ENCODE assay signal across 15 mouse cellular contexts in genomic region chr12:84205659-84206185, GRCm38 (mm10). TPM values are rescaled to one million over a fixed set of nuclear protein-coding genes. Genes with fewer than 3 reads are reported as not detected.
A peak's percentile ranks its signal among the peaks of the same experiment; 100 is the strongest.
DNase-seq lines count a peak whose midpoint lies in the region; ATAC-seq and TF ChIP-seq lines count a peak whose summit lies in the region.
"Had no signal": no experiment of that assay in that cellular context is flagged by ENCODE, and none has a peak within 500 bp of the region (broad histone marks: within the 10 kb centered on the region; RNA-seq: fewer than 3 reads in every experiment).

No protein-coding gene starts in this region.

- TF ChIP-seq RAD21 in MEL (IDR thresholded peaks at IDR 0.05; ENCODE audit: low read depth, low read length), result no peak

- H3K27me3 ChIP-seq in heart, postnatal 0 days (ENCODE audit: control insufficient read depth, insufficient read depth, low read length), result no peaks in the 10 kb centered on the region
- no peaks in the 10 kb centered on the region for H3K27me3 ChIP-seq in MEL (ENCODE audit: control insufficient read depth in 1 of 2, insufficient read depth in 2 of 2, low read length in 2 of 2)
- no peaks in the 10 kb centered on the region for H3K27me3 ChIP-seq in small intestine, adult 2 months (ENCODE audit: control insufficient read depth, insufficient read depth, low read length)
- no peaks in the 10 kb centered on the region for H3K27me3 ChIP-seq in midbrain, embryonic 15.5 days (replicated peaks)
- H3K27me3 ChIP-seq: limb, embryonic 13.5 days had no signal

- H3K36me3 ChIP-seq in heart, postnatal 0 days (replicated peaks; ENCODE audit: control insufficient read depth, insufficient read depth, low read length), result no peaks in the 10 kb centered on the region; the same call in 1 of the 2 replicates
- H3K36me3 ChIP-seq in MEL (ENCODE audit: control insufficient read depth in 1 of 2, insufficient read depth in 2 of 2, low read length in 2 of 2), result peaks cover 0 to 51% of the 10 kb centered on the region in 2 experiments; a peak in 2 of 4 replicates
- H3K36me3 ChIP-seq in small intestine, adult 2 months (ENCODE audit: control insufficient read depth, insufficient read depth, low read length), result peaks cover 3% of the 10 kb centered on the region; the same call in 1 of the 2 replicates
- no peaks in the 10 kb centered on the region for H3K36me3 ChIP-seq in midbrain, embryonic 15.5 days (replicated peaks)
- H3K36me3 ChIP-seq: limb, embryonic 13.5 days; neural tube, embryonic 15.5 days had no signal

- H3K4me1 ChIP-seq in heart, postnatal 0 days (ENCODE audit: control insufficient read depth, insufficient read depth), result peaks cover 59% of the 10 kb centered on the region
- H3K4me1 ChIP-seq in MEL (ENCODE audit: control insufficient read depth in 1 of 2, insufficient read depth in 2 of 2, low read length in 2 of 2), result peaks cover 36 to 53% of the 10 kb centered on the region in 2 experiments
- H3K4me1 ChIP-seq in small intestine, adult 2 months (ENCODE audit: control insufficient read depth, insufficient read depth, insufficient read length, low read length), result peaks cover 64% of the 10 kb centered on the region
- no peaks in the 10 kb centered on the region for H3K4me1 ChIP-seq in midbrain, embryonic 15.5 days

- TF ChIP-seq CTCF in heart, postnatal 0 days (IDR thresholded peaks at IDR 0.05; ENCODE audit: low read depth), result no peak
- no peak for TF ChIP-seq CTCF in MEL (IDR thresholded peaks at IDR 0.05 in 2 of 3, conservative IDR thresholded peaks at IDR 0.05 in 1 of 3; ENCODE audit: control insufficient read depth in 1 of 3, insufficient read depth in 1 of 3, low read depth in 2 of 3, low read length in 3 of 3, poor library complexity in 1 of 3, severe bottlenecking in 1 of 3)
- no peak for TF ChIP-seq CTCF in small intestine, adult 2 months (IDR thresholded peaks at IDR 0.05; ENCODE audit: extremely low read depth, insufficient read length, insufficient replicate concordance, low read depth, low read length)

- TF ChIP-seq EP300 in heart, postnatal 0 days (IDR thresholded peaks at IDR 0.05; ENCODE audit: low read depth), result no peak
- TF ChIP-seq EP300 in MEL (IDR thresholded peaks at IDR 0.05; ENCODE audit: low read depth in 1 of 2, low read length in 2 of 2), result no peak

- TF ChIP-seq POLR2A in MEL (IDR thresholded peaks at IDR 0.05; ENCODE audit: control insufficient read depth in 1 of 2, insufficient read depth in 1 of 2, low read depth in 1 of 2, low read length in 2 of 2, poor library complexity in 1 of 2), result no peak
- TF ChIP-seq POLR2A in small intestine, adult 2 months (IDR thresholded peaks at IDR 0.05; ENCODE audit: low read depth, low read length), result no peak

- no peak overlapping the region for H3K4me3 ChIP-seq in heart, postnatal 0 days (ENCODE audit: low read depth, low read length)
- no peak overlapping the region; a peak in 1 of 4 replicates for H3K4me3 ChIP-seq in MEL (ENCODE audit: control insufficient read depth in 1 of 2, insufficient read depth in 1 of 2, low read depth in 2 of 2, low read length in 2 of 2)
- no peak overlapping the region for H3K4me3 ChIP-seq in small intestine, adult 2 months (ENCODE audit: low read depth, low read length)
- H3K4me3 ChIP-seq in midbrain, embryonic 15.5 days, result no peak overlapping the region
- H3K4me3 ChIP-seq: embryonic facial prominence, embryonic 10.5 days; left cerebral cortex, adult 2 months; limb, embryonic 13.5 days; neural tube, embryonic 15.5 days had no signal

- no peak overlapping the region for H3K4me2 ChIP-seq in heart, postnatal 0 days (ENCODE audit: low read depth, low read length)
- H3K4me2 ChIP-seq in midbrain, embryonic 15.5 days, result no peak overlapping the region
- H3K4me2 ChIP-seq: limb, embryonic 13.5 days; neural tube, embryonic 15.5 days had no signal

- DNase-seq in heart, postnatal 0 days (ENCODE audit: low spot score), result peak; percentile 0
- DNase-seq in heart, postnatal 36 days, result no peak
- DNase-seq in MEL (ENCODE audit: low read depth, low spot score), result peak; percentile 52
- peak; percentile 35 for DNase-seq in induced T-regulatory cell, adult 2 months (ENCODE audit: low read depth)
- no peak for DNase-seq in embryo, embryonic 10 days (ENCODE audit: low spot score)
- DNase-seq: adrenal gland, postnatal 25 days; gastrocnemius, postnatal 14 days had no signal

- no peak overlapping the region for H3K27ac ChIP-seq in heart, postnatal 0 days (ENCODE audit: low read depth)
- H3K27ac ChIP-seq in MEL (ENCODE audit: control insufficient read depth, low read depth, low read length), result peak overlapping the region; percentile 12
- peak overlapping the region; percentile 46; the same call in 1 of the 2 replicates for H3K27ac ChIP-seq in small intestine, adult 2 months (ENCODE audit: insufficient read depth, low read depth, low read length)
- no peak overlapping the region for H3K27ac ChIP-seq in midbrain, embryonic 15.5 days
- H3K27ac ChIP-seq: left cerebral cortex, adult 2 months; limb, embryonic 13.5 days; neural tube, embryonic 15.5 days had no signal

- 81% methylated on average over 10 of the region's 10 CpGs for WGBS in heart, postnatal 0 days
- WGBS in small intestine, adult 2 months, result 56% methylated on average over 10 of the region's 10 CpGs
- WGBS in midbrain, embryonic 15.5 days, result 93% methylated on average over 10 of the region's 10 CpGs

- no peaks in the 10 kb centered on the region for H3K9me3 ChIP-seq in heart, postnatal 0 days (replicated peaks; ENCODE audit: control insufficient read depth, low read length)
- H3K9me3 ChIP-seq in MEL (replicated peaks; ENCODE audit: insufficient read depth, low read length), result no peaks in the 10 kb centered on the region
- no peaks in the 10 kb centered on the region for H3K9me3 ChIP-seq in midbrain, embryonic 15.5 days
- H3K9me3 ChIP-seq: embryonic facial prominence, embryonic 10.5 days; limb, embryonic 13.5 days; neural tube, embryonic 15.5 days had no signal

- intact Hi-C loops in heart, postnatal 36 days (cut with DNase I), result no loop called here

- H3K9ac ChIP-seq in heart, postnatal 0 days (replicated peaks; ENCODE audit: low read depth, low read length), result no peak overlapping the region
- H3K9ac ChIP-seq in MEL (ENCODE audit: control insufficient read depth, low read depth, low read length, poor library complexity, severe bottlenecking), result peak overlapping the region; percentile 16
- H3K9ac ChIP-seq in midbrain, embryonic 15.5 days, result no peak overlapping the region
- H3K9ac ChIP-seq: neural tube, embryonic 15.5 days had no signal

- ATAC-seq in heart, postnatal 0 days (ENCODE audit: insufficient read depth, low read depth), result no peak
- ATAC-seq in midbrain, embryonic 15.5 days (replicated peaks), result no peak
- ATAC-seq: lung, postnatal 0 days had no signal

- peaks cover 47% of the 10 kb centered on the region for H3K79me2 ChIP-seq in MEL (ENCODE audit: control insufficient read depth, insufficient read depth, low read length, poor library complexity)

TF ChIP-seq in MEL, 35 proteins besides CTCF, POLR2A, EP300 and RAD21:
- no peak for TF ChIP-seq CHD2 (IDR thresholded peaks at IDR 0.05; ENCODE audit: low read length)
- TF ChIP-seq HCFC1 (IDR thresholded peaks at IDR 0.05; ENCODE audit: low read depth, low read length), result no peak
- no peak for TF ChIP-seq MAZ (IDR thresholded peaks at IDR 0.05; ENCODE audit: low read depth, low read length)
- TF ChIP-seq MYC (IDR thresholded peaks at IDR 0.05; ENCODE audit: low read depth, low read length), result no peak
- TF ChIP-seq MXI1 (IDR thresholded peaks at IDR 0.05; ENCODE audit: low read depth, low read length), result no peak
- TF ChIP-seq KAT2A (conservative IDR thresholded peaks at IDR 0.05; ENCODE audit: low read depth, low read length), result no peak
- no peak for TF ChIP-seq MAFK (IDR thresholded peaks at IDR 0.05; ENCODE audit: borderline replicate concordance, low read depth, low read length)
- no peak for TF ChIP-seq TAL1 (IDR thresholded peaks at IDR 0.05; ENCODE audit: low read length)
- no peak for TF ChIP-seq ELF1 (IDR thresholded peaks at IDR 0.05; ENCODE audit: low read depth, low read length)
- no peak for TF ChIP-seq MAX (IDR thresholded peaks at IDR 0.05; ENCODE audit: low read length)
- no peak for TF ChIP-seq NRF1 (IDR thresholded peaks at IDR 0.05; ENCODE audit: insufficient read depth, low read depth, low read length, poor library complexity, severe bottlenecking)
- TF ChIP-seq POLR2AphosphoS5 (IDR thresholded peaks at IDR 0.05; ENCODE audit: borderline replicate concordance, low read depth, low read length), result no peak
- TF ChIP-seq MEF2A (IDR thresholded peaks at IDR 0.05; ENCODE audit: extremely low read depth, insufficient replicate concordance, low read depth, low read length, poor library complexity, severe bottlenecking), result no peak
- TF ChIP-seq POLR2AphosphoS2 (IDR thresholded peaks at IDR 0.05; ENCODE audit: low read length), result no peak
- TF ChIP-seq RCOR1 (IDR thresholded peaks at IDR 0.05; ENCODE audit: low read depth, low read length), result no peak
- TF ChIP-seq E2F4 (IDR thresholded peaks at IDR 0.05; ENCODE audit: borderline replicate concordance, low read depth, low read length), result no peak

RNA-seq across cellular contexts. Expression of gene Elmsan1, which starts 13.0 kb away (rescaled TPM):
- 13.5 and 14.5 TPM in 2 replicates for total RNA-seq in heart, postnatal 0 days (2014; rRNA removed; ENCODE audit: low replicate concordance)
- polyA plus RNA-seq in heart, postnatal 0 days (2015; fragmentation: Nextera tagmentation; extraction: Ambion mirVana), result 3.5 and 3.6 TPM in 2 replicates
- total RNA-seq in heart, postnatal 36 days (2021), result 10 to 100 TPM; 15.6 to 15.9 TPM
- total RNA-seq in MEL (2012; rRNA removed), result 7.7 TPM in 2 replicates
- 10 to 100 TPM in 1 of 2 experiments, not detected in 1; 25.3 TPM for polyA plus RNA-seq in MEL (2012; ENCODE audit: insufficient read depth in 1 of 2, insufficient read length in 2 of 2, low read depth in 1 of 2, low replicate concordance in 2 of 2, missing spikeins in 1 of 2)
- polyA plus RNA-seq in small intestine, adult 2 months (2012; rRNA removed), result 8.9 and 25.9 TPM in 2 replicates
- polyA plus RNA-seq in midbrain, embryonic 15.5 days (2015; fragmentation: Nextera tagmentation; extraction: Ambion mirVana), result 4.3 and 4.4 TPM in 2 replicates

RNA-seq across cellular contexts. Expression of gene Pnma1, which starts 57.4 kb away (rescaled TPM):
- 1.5 TPM in 1 of 2 replicates, not detected in the other for total RNA-seq in heart, postnatal 0 days (2014; rRNA removed; ENCODE audit: low replicate concordance)
- 0.31 and 0.45 TPM in 2 replicates for polyA plus RNA-seq in heart, postnatal 0 days (2015; fragmentation: Nextera tagmentation; extraction: Ambion mirVana)
- total RNA-seq in heart, postnatal 36 days (2021), result under 1 TPM; 0.11 to 0.22 TPM
- 0.10 and 0.31 TPM in 2 replicates for total RNA-seq in MEL (2012; rRNA removed)
- polyA plus RNA-seq in MEL (2012; ENCODE audit: insufficient read depth in 1 of 2, insufficient read length in 2 of 2, low read depth in 1 of 2, low replicate concordance in 2 of 2, missing spikeins in 1 of 2), result under 1 TPM in 1 of 2 experiments, not detected in 1; 0.46 TPM
- 0.10 and 0.33 TPM in 2 replicates for polyA plus RNA-seq in small intestine, adult 2 months (2012; rRNA removed)
- 6.5 and 7.7 TPM in 2 replicates for polyA plus RNA-seq in midbrain, embryonic 15.5 days (2015; fragmentation: Nextera tagmentation; extraction: Ambion mirVana)
- polyA plus RNA-seq: CD4-positive, CD25-positive, alpha-beta regulatory T cell, adult 4 months had no signal

Comparison
In these comparisons a context has a peak if more than half of its experiments do, and no peak if none do; other contexts are left out.
1. DNase-seq: peak in heart, postnatal 0 days (single experiment), MEL (single experiment) and induced T-regulatory cell, adult 2 months (single experiment); none in heart, postnatal 36 days (0 of 2) and embryo, embryonic 10 days (single experiment).
2. H3K27ac ChIP-seq: peak in MEL (single experiment) and small intestine, adult 2 months (single experiment); none in heart, postnatal 0 days (single experiment) and midbrain, embryonic 15.5 days (single experiment).